Mouse (Mus musculus) right cerebral cortex, postnatal 10 days (tissue): ENCODE measurements around the gene Sh2d4b.

Experiments used
- DNase-seq, 2 experiments: peaks; one replicate each; pipeline ENCODE4 v3.0.0; 2021; ENCODE audit warnings: low spot score in 2 of 2

Sh2d4b gene

GRCm38 (mm10) chr14:40837397-40837796 lies 55.7 kb downstream of the Sh2d4b start:
- DNase-seq = no peak

GRCm38 (mm10) chr14:40830505-40830904 lies 62.6 kb downstream of the Sh2d4b start:
- DNase-seq = no peak

- DNase-seq = no peak
Measured at GRCm38 (mm10) chr14:40830094-40830493, 63.0 kb downstream of the Sh2d4b start.

- DNase-seq = no peak
Measured at GRCm38 (mm10) chr14:40818051-40818450, 75.0 kb downstream of the Sh2d4b start.

- peak; percentile 22 to 38 for DNase-seq
Measured at GRCm38 (mm10) chr14:40816715-40817114, 76.4 kb downstream of the Sh2d4b start.

GRCm38 (mm10) chr14:40791606-40792005 lies 101.5 kb downstream of the Sh2d4b start:
- DNase-seq = peak; percentile 57 to 69

- peak in 1 of 2 experiments; percentile 28 for DNase-seq
Measured at GRCm38 (mm10) chr14:40789110-40789509, 104.0 kb downstream of the Sh2d4b start.

GRCm38 (mm10) chr14:40769097-40770090 lies 123.7 kb downstream of the Sh2d4b start:
- peak in 1 of 2 experiments; percentile 21 for DNase-seq
